14 mouse cellular contexts compared by ENCODE assay signal in genomic region chr4:119751408-119752006, GRCm38 (mm10). TPM values are rescaled to one million over a fixed set of nuclear protein-coding genes. Genes with fewer than 3 reads are reported as not detected.
DNase-seq lines count a peak whose midpoint lies in the region; ATAC-seq lines count a peak whose summit lies in the region.
"Had no signal": no experiment of that assay in that cellular context is flagged by ENCODE, and none has a peak within 500 bp of the region (broad histone marks: within the 10 kb centered on the region; RNA-seq: fewer than 3 reads in every experiment).

No protein-coding gene starts in this region.

- no peaks in the 10 kb centered on the region for H3K27me3 ChIP-seq in kidney, embryonic 15.5 days
- H3K27me3 ChIP-seq in heart, embryonic 14.5 days (ENCODE audit: control insufficient read depth, insufficient read depth, low read length) = no peaks in the 10 kb centered on the region
- H3K27me3 ChIP-seq in liver, embryonic 16.5 days (ENCODE audit: control insufficient read depth, insufficient read depth, low read depth, low read length) = no peaks in the 10 kb centered on the region
- no peaks in the 10 kb centered on the region for H3K27me3 ChIP-seq in midbrain, embryonic 13.5 days
- H3K27me3 ChIP-seq: CH12.LX; forebrain, embryonic 13.5 days; neural tube, embryonic 13.5 days had no signal

- no peaks in the 10 kb centered on the region for H3K9me3 ChIP-seq in kidney, embryonic 15.5 days (replicated peaks)
- H3K9me3 ChIP-seq in heart, embryonic 14.5 days (ENCODE audit: control insufficient read depth, low read length) = no peaks in the 10 kb centered on the region
- no peaks in the 10 kb centered on the region for H3K9me3 ChIP-seq in liver, embryonic 16.5 days (replicated peaks; ENCODE audit: control insufficient read depth, low read length)
- no peaks in the 10 kb centered on the region for H3K9me3 ChIP-seq in midbrain, embryonic 13.5 days
- H3K9me3 ChIP-seq: forebrain, embryonic 13.5 days; midbrain, embryonic 10.5 days had no signal

- no peak overlapping the region for H3K4me3 ChIP-seq in kidney, embryonic 15.5 days (replicated peaks)
- H3K4me3 ChIP-seq in heart, embryonic 14.5 days (ENCODE audit: control insufficient read depth in 1 of 2, insufficient read depth in 1 of 2, low read depth in 1 of 2, low read length in 2 of 2) = no peak overlapping the region
- no peak overlapping the region for H3K4me3 ChIP-seq in liver, embryonic 16.5 days (ENCODE audit: low read depth, low read length)
- no peak overlapping the region for H3K4me3 ChIP-seq in midbrain, embryonic 13.5 days (replicated peaks)
- H3K4me3 ChIP-seq: forebrain, embryonic 13.5 days; midbrain, embryonic 10.5 days; neural tube, embryonic 13.5 days had no signal

- H3K4me1 ChIP-seq in kidney, embryonic 15.5 days = no peaks in the 10 kb centered on the region
- peaks cover 7 to 11% of the 10 kb centered on the region in 2 experiments; a peak in 3 of 4 replicates for H3K4me1 ChIP-seq in heart, embryonic 14.5 days (ENCODE audit: control insufficient read depth in 2 of 2, insufficient read depth in 2 of 2, low read length in 2 of 2)
- H3K4me1 ChIP-seq in liver, embryonic 16.5 days (ENCODE audit: control insufficient read depth, low read depth, low read length) = no peaks in the 10 kb centered on the region
- 0 out of 2 replicates have a peak, but pooled peaks cover 5% of the 10 kb centered on the region for H3K4me1 ChIP-seq in midbrain, embryonic 13.5 days (replicated peaks)
- H3K4me1 ChIP-seq: neural tube, embryonic 13.5 days had no signal

- WGBS in kidney, embryonic 15.5 days = 59% methylated on average over 2 of the region's 2 CpGs
- 42% methylated on average over 2 of the region's 2 CpGs for WGBS in heart, embryonic 14.5 days
- WGBS in liver, embryonic 16.5 days (ENCODE audit: insufficient replicate concordance) = 55% methylated on average over 2 of the region's 2 CpGs
- 80% methylated on average over 2 of the region's 2 CpGs for WGBS in midbrain, embryonic 13.5 days

- H3K36me3 ChIP-seq in kidney, embryonic 15.5 days = no peaks in the 10 kb centered on the region
- no peaks in the 10 kb centered on the region for H3K36me3 ChIP-seq in heart, embryonic 14.5 days (ENCODE audit: control insufficient read depth, insufficient read depth, low read length)
- H3K36me3 ChIP-seq in liver, embryonic 16.5 days (ENCODE audit: control insufficient read depth, insufficient read depth) = no peaks in the 10 kb centered on the region
- no peaks in the 10 kb centered on the region for H3K36me3 ChIP-seq in midbrain, embryonic 13.5 days
- H3K36me3 ChIP-seq: midbrain, embryonic 10.5 days; neural tube, embryonic 13.5 days had no signal

- H3K4me2 ChIP-seq in kidney, embryonic 15.5 days = no peak overlapping the region
- H3K4me2 ChIP-seq in heart, embryonic 14.5 days (ENCODE audit: low read length) = no peak overlapping the region
- H3K4me2 ChIP-seq in liver, embryonic 16.5 days (ENCODE audit: low read depth, low read length) = no peak overlapping the region
- no peak overlapping the region for H3K4me2 ChIP-seq in midbrain, embryonic 13.5 days (replicated peaks)
- H3K4me2 ChIP-seq: forebrain, embryonic 13.5 days; neural tube, embryonic 13.5 days had no signal

- peak; percentile 27 for DNase-seq in kidney, adult 18-20 months
- peak; percentile 41 to 56 for DNase-seq in adrenal gland, adult (ENCODE audit: inconsistent age in 2 of 2, low spot score in 1 of 2)
- no peak for DNase-seq in natural killer cell, adult 2 months (ENCODE audit: low spot score in 2 of 2)
- DNase-seq in right cerebral cortex, postnatal 4 days = no peak
- DNase-seq: embryo, embryonic 11 days had no signal

- no peak overlapping the region for H3K27ac ChIP-seq in kidney, embryonic 15.5 days
- H3K27ac ChIP-seq in heart, embryonic 14.5 days (replicated peaks in 1 of 2; ENCODE audit: control insufficient read depth in 1 of 2, insufficient read depth in 1 of 2, low read depth in 2 of 2, low read length in 2 of 2) = peak overlapping the region in 1 of 2 experiments; percentile 16; a peak in 1 of 4 replicates
- no peak overlapping the region for H3K27ac ChIP-seq in liver, embryonic 16.5 days (ENCODE audit: low read length)
- H3K27ac ChIP-seq in midbrain, embryonic 13.5 days = no peak overlapping the region
- H3K27ac ChIP-seq: forebrain, embryonic 13.5 days; midbrain, embryonic 10.5 days; neural tube, embryonic 13.5 days had no signal

- ATAC-seq in kidney, embryonic 15.5 days (replicated peaks; ENCODE audit: low FRiP score) = no peak
- ATAC-seq in heart, embryonic 14.5 days (ENCODE audit: insufficient number of reproducible peaks, insufficient read depth, low FRiP score, low read depth) = 0 out of 2 replicates have a peak, but pooled peaks have one; percentile 31
- ATAC-seq in liver, embryonic 16.5 days (ENCODE audit: low read depth) = peak; percentile 27; the same call in 1 of the 2 replicates
- ATAC-seq in midbrain, embryonic 13.5 days = no peak
- ATAC-seq: forebrain, embryonic 13.5 days; intestine, postnatal 0 days had no signal

- H3K9ac ChIP-seq in kidney, embryonic 15.5 days = no peak overlapping the region
- H3K9ac ChIP-seq in heart, embryonic 14.5 days (ENCODE audit: low read length) = no peak overlapping the region
- no peak overlapping the region for H3K9ac ChIP-seq in liver, embryonic 16.5 days (ENCODE audit: low read depth, low read length)
- H3K9ac ChIP-seq in midbrain, embryonic 13.5 days (replicated peaks) = no peak overlapping the region
- H3K9ac ChIP-seq: forebrain, embryonic 13.5 days; neural tube, embryonic 13.5 days had no signal

RNA-seq across cellular contexts. Expression of gene Hivep3, which starts 17.9 kb away (rescaled TPM):
- polyA plus RNA-seq in kidney, embryonic 15.5 days (2015; fragmentation: Nextera tagmentation; extraction: Ambion mirVana) = 7.4 and 8.9 TPM in 2 replicates
- polyA plus RNA-seq in heart, embryonic 14.5 days (2014; fragmentation: Nextera tagmentation; extraction: Ambion mirVana) = 6.2 and 6.8 TPM in 2 replicates
- polyA plus RNA-seq in liver, embryonic 16.5 days (2015; fragmentation: Nextera tagmentation; extraction: Ambion mirVana) = 2.1 and 2.3 TPM in 2 replicates
- 9.5 and 10.5 TPM in 2 replicates for polyA plus RNA-seq in midbrain, embryonic 13.5 days (2015; fragmentation: Nextera tagmentation; extraction: Ambion mirVana)

Comparison
In these comparisons a context has a peak if more than half of its experiments do, and no peak if none do; other contexts are left out.
1. DNase-seq: peak in kidney, adult 18-20 months (single experiment) and adrenal gland, adult (2 of 2); none in natural killer cell, adult 2 months (0 of 2) and right cerebral cortex, postnatal 4 days (single experiment).
2. ATAC-seq: peak in heart, embryonic 14.5 days (single experiment) and liver, embryonic 16.5 days (single experiment); none in kidney, embryonic 15.5 days (single experiment) and midbrain, embryonic 13.5 days (single experiment).